Mouse (Mus musculus): ENCODE results near the gene Rxra. TPM values are rescaled to one million over a fixed set of nuclear protein-coding genes. Genes with fewer than 3 reads are reported as not detected.

Rxra gene
- total and polyA plus RNA-seq, 3 experiments = 2.1 to 5.5 (median 2.4) TPM

DNA sequence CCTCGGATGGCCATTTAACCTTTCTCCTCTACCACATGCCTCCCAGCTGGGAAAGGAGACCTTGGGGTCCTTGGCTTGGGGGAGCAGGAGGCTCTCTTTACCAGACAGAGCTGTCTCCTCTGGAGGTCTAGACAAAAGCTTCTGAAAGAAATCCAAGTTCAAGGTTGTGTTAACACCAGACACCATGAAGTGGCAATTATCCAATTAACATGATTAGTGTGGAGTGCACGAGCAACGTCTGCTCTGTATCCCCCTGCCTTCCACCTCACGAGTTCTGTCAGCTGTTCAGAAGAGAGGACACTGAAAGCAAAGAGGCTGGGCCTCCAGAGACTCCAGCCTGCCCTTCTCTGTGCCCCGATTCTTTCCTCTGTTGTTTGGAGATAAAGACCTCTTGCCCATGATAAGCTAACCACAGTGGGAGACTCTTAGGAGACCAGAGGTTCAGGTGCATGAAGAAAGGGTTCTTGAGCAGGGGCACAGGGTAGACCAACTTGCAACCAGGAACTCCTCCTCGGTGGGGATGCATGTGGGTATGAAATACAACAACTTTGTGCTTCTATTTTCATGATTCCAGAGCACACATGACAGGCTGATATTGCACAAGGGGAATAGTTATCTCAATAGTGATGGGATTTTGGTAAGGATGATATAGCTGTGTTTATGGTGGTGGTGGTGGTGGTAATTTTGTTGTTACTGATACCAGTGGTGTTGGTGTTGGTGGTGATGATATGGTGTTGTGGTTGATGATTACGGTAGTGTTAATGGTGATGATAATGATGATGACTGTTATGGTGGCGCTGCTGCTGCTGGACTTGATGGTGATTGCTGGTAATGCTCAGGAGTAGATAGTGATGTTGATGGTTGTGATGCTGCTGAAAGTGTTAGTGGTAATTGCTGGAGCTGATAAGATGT lies 21.7 kb upstream of the Rxra start:
- Histone ChIP-seq H3K4me1 (ENCODE audit: control insufficient read depth in 1 of 2, insufficient read depth in 2 of 2) (no peaks in the 10 kb centered on the region), H3K27me3 (replicated peaks) (peaks cover 81% of the 10 kb centered on the region), H3K4me2 (ENCODE audit: insufficient read depth, low read depth, poor library complexity, severe bottlenecking) (no peak overlapping the region), H3K9me3 (replicated peaks; ENCODE audit: low read length) (no peaks in the 10 kb centered on the region), H3K27ac (ENCODE audit: insufficient read depth, low read depth) (no peak overlapping the region), H3K36me3 (replicated peaks in 1 of 2; ENCODE audit: control insufficient read depth in 1 of 2, insufficient read depth in 1 of 2, low read length in 1 of 2) (no peaks in the 10 kb centered on the region), H3K9ac (ENCODE audit: insufficient read depth, low read depth) (no peak overlapping the region), H3K4me3 (replicated peaks in 1 of 3; ENCODE audit: low read depth in 2 of 3, low read length in 2 of 3, poor library complexity in 1 of 3) (no peak overlapping the region), H3K79me2 (replicated peaks; ENCODE audit: control insufficient read depth, extremely low read depth, insufficient read depth, poor library complexity, severe bottlenecking) (no peaks in the 10 kb centered on the region)
- in situ Hi-C loops (cut with MboI; ENCODE audit: low pct_ligation_motif_present, low pct_unique_long_range_greater_than_20kb, low sequenced_read_pairs) = no loop called here
- TF ChIP-seq NRF1 (IDR thresholded peaks at IDR 0.05; ENCODE audit: low read depth, low read length) = no peak
- TF ChIP-seq RAD21 (IDR thresholded peaks at IDR 0.05; ENCODE audit: low read depth, low read length) = no peak
- TF ChIP-seq TBP (conservative IDR thresholded peaks at IDR 0.05; ENCODE audit: low read depth, low read length) = no peak
- TF ChIP-seq CHD2 (IDR thresholded peaks at IDR 0.05; ENCODE audit: low read length) = no peak
- no peak for TF ChIP-seq SIN3A (IDR thresholded peaks at IDR 0.05; ENCODE audit: low read length)
- TF ChIP-seq SMC3 (IDR thresholded peaks at IDR 0.05; ENCODE audit: low read depth, low read length) = no peak
- TF ChIP-seq ZNF384 (IDR thresholded peaks at IDR 0.05; ENCODE audit: low read depth, low read length) = no peak
- TF ChIP-seq EP300 (IDR thresholded peaks at IDR 0.05; ENCODE audit: low read length) = no peak
- no peak for TF ChIP-seq POLR2AphosphoS2 (IDR thresholded peaks at IDR 0.05; ENCODE audit: low read depth, low read length)
- TF ChIP-seq MYC (IDR thresholded peaks at IDR 0.05; ENCODE audit: low read depth, low read length) = no peak
- TF ChIP-seq E2F4 (IDR thresholded peaks at IDR 0.05; ENCODE audit: insufficient replicate concordance, low read depth, low read length) = no peak
- no peak for TF ChIP-seq ELF1 (IDR thresholded peaks at IDR 0.05; ENCODE audit: low read depth, low read length)
- no peak for TF ChIP-seq RCOR1 (conservative IDR thresholded peaks at IDR 0.05; ENCODE audit: low read depth, low read length)
- no peak for TF ChIP-seq MXI1 (IDR thresholded peaks at IDR 0.05; ENCODE audit: low read depth, low read length)
- TF ChIP-seq CHD1 (IDR thresholded peaks at IDR 0.05; ENCODE audit: low read depth, low read length) = no peak
- no peak for TF ChIP-seq KAT2A (IDR thresholded peaks at IDR 0.05; ENCODE audit: insufficient replicate concordance, low read length)
- TF ChIP-seq USF1 (IDR thresholded peaks at IDR 0.05; ENCODE audit: low read depth, low read length) = no peak
- TF ChIP-seq PAX5 (IDR thresholded peaks at IDR 0.05; ENCODE audit: low read length) = no peak
- dilution Hi-C loops (cut with MboI; ENCODE audit: extremely low pct_ligation_motif_present, extremely low pct_unique_long_range_greater_than_20kb, low sequenced_read_pairs) = no loop called here
- DNase-seq (ENCODE audit: extremely low read depth) = no peak

DNA sequence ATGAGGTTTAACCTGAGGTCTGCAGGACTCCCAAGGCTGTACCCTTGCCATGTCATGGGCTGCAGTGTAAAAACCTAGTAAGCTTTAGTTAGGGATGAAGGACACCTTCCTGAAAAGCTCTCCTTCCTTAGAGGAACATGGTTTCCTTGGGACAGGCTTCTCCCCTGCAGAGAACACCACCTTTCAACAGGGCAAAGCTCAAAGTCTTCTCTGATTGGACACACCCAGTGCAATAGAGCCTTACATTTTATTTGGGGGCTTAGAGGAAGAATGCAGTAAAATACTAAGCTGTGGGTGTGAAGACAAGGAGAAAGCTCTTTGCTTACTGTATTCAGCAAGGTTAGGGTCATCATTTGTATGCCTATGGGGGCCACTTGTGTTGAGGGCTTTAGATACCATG lies 19.7 kb upstream of the Rxra start:
- H3K9ac ChIP-seq (ENCODE audit: insufficient read depth, low read depth) = no peak overlapping the region
- no peak overlapping the region for H3K4me3 ChIP-seq (replicated peaks in 1 of 3; ENCODE audit: low read depth in 2 of 3, low read length in 2 of 3, poor library complexity in 1 of 3)
- H3K27me3 ChIP-seq (replicated peaks) = peaks cover 82% of the 10 kb centered on the region
- H3K27ac ChIP-seq (ENCODE audit: insufficient read depth, low read depth) = no peak overlapping the region
- no peaks in the 10 kb centered on the region for H3K36me3 ChIP-seq (replicated peaks in 1 of 2; ENCODE audit: control insufficient read depth in 1 of 2, insufficient read depth in 1 of 2, low read length in 1 of 2)
- dilution Hi-C loops (cut with MboI; ENCODE audit: extremely low pct_ligation_motif_present, extremely low pct_unique_long_range_greater_than_20kb, low sequenced_read_pairs) = no loop called here
- peaks cover 3% of the 10 kb centered on the region for H3K9me3 ChIP-seq (replicated peaks; ENCODE audit: low read length)
- in situ Hi-C loops (cut with MboI; ENCODE audit: low pct_ligation_motif_present, low pct_unique_long_range_greater_than_20kb, low sequenced_read_pairs) = no loop called here
- TF ChIP-seq ZKSCAN1 (IDR thresholded peaks at IDR 0.05; ENCODE audit: borderline replicate concordance, low read depth, low read length) = no peak
- TF ChIP-seq MXI1 (IDR thresholded peaks at IDR 0.05; ENCODE audit: low read depth, low read length) = no peak
- no peak for TF ChIP-seq BHLHE40 (IDR thresholded peaks at IDR 0.05; ENCODE audit: low read depth, low read length)
- TF ChIP-seq POLR2A (IDR thresholded peaks at IDR 0.05; ENCODE audit: low read depth, low read length) = no peak
- no peak for TF ChIP-seq ETS1 (conservative IDR thresholded peaks at IDR 0.05; ENCODE audit: low read depth, low read length)
- TF ChIP-seq UBTF (IDR thresholded peaks at IDR 0.05; ENCODE audit: low read depth, low read length) = no peak
- no peak for TF ChIP-seq PAX5 (IDR thresholded peaks at IDR 0.05; ENCODE audit: low read length)
- no peak for TF ChIP-seq SIN3A (IDR thresholded peaks at IDR 0.05; ENCODE audit: low read length)
- DNase-seq (ENCODE audit: extremely low read depth) = no peak
- no peaks in the 10 kb centered on the region for H3K79me2 ChIP-seq (replicated peaks; ENCODE audit: control insufficient read depth, extremely low read depth, insufficient read depth, poor library complexity, severe bottlenecking)
- no peaks in the 10 kb centered on the region for H3K4me1 ChIP-seq (ENCODE audit: control insufficient read depth in 1 of 2, insufficient read depth in 2 of 2)
- H3K4me2 ChIP-seq (ENCODE audit: insufficient read depth, low read depth, poor library complexity, severe bottlenecking) = no peak overlapping the region

Data from CH12.LX (cell line).